ENCODE assay signal across 5 mouse cellular contexts in genomic region chr15:38153821-38154220, GRCm38 (mm10).
A peak's percentile ranks its signal among the peaks of the same experiment; 100 is the strongest.
DNase-seq lines count a peak whose midpoint lies in the region.
"Not testable (repeated sequence)": the region's sequence is repeated elsewhere in the genome, so short reads cannot be mapped to it uniquely, and the experiment has no call there.

No protein-coding gene starts in this region.

- not testable (repeated sequence) for H3K27ac ChIP-seq in ES-E14 (ENCODE audit: insufficient read depth, low read depth, low read length, poor library complexity, severe bottlenecking)

- not testable (repeated sequence) for H3K4me3 ChIP-seq in ES-E14 (ENCODE audit: insufficient read depth in 1 of 2, low read depth in 1 of 2, low read length in 2 of 2, poor library complexity in 1 of 2, severe bottlenecking in 1 of 2)

- in situ Hi-C loops in ES-E14 (cut with MboI; ENCODE audit: low sequenced_read_pairs in 2 of 2, unreplicated experiment in 2 of 2), result not testable (repeated sequence)

- not testable (repeated sequence) for H3K9me3 ChIP-seq in ES-E14 (ENCODE audit: control insufficient read depth, insufficient read depth, low read depth, low read length)

- H3K4me1 ChIP-seq in ES-E14 (ENCODE audit: control insufficient read depth in 2 of 2, insufficient read depth in 2 of 2, low read length in 2 of 2, poor library complexity in 1 of 2), result not testable (repeated sequence)

- not testable (repeated sequence) for H3K36me3 ChIP-seq in ES-E14 (ENCODE audit: control insufficient read depth, insufficient read depth, low read length, poor library complexity, severe bottlenecking)

- DNase-seq in ES-CJ7 (ENCODE audit: low read depth, low spot score) (peak; percentile 87), ES-E14 (ENCODE audit: low read depth, low spot score) (peak; percentile 45), R1 (ENCODE audit: low read depth, low spot score) (peak; percentile 80), ZHBTc4 (ENCODE audit: low read depth, low spot score) (peak; percentile 79)
- peak; percentile 27 for DNase-seq in heart, adult 11 months

- H3K9ac ChIP-seq in ES-E14 (ENCODE audit: insufficient read depth, low read depth, low read length, poor library complexity, severe bottlenecking), result not testable (repeated sequence)

Comparison
In these comparisons a context has a peak if more than half of its experiments do, and no peak if none do; other contexts are left out.
1. DNase-seq: peak in every context shown above with its lines; median percentile 87 in ES-CJ7; 80 in R1; 79 in ZHBTc4; 45 in ES-E14; 27 in heart, adult 11 months.